Mouse (Mus musculus) intestine, postnatal 0 days (tissue): ENCODE results near the gene Ptges3. TPM values are rescaled to one million over a fixed set of nuclear protein-coding genes. Genes with fewer than 3 reads are reported as not detected.
"Not testable (repeated sequence)": the region's sequence is repeated elsewhere in the genome, so short reads cannot be mapped to it uniquely, and the experiment has no call there.

Experiments used
- ATAC-seq: fragments of 200-750 bp; cut with Nextera tagmentation; 2 replicates; pipeline ENCODE4 v1.8.0; 2017; ENCODE audit warnings: mild to moderate bottlenecking, moderate TSS enrichment, moderate library complexity
- H3K27ac ChIP-seq: fragments of 300-500 bp; sonication (generic); 2 replicates; pipeline ENCODE4 v1.5.1; 2014; ENCODE audit warnings: mild to moderate bottlenecking, low read depth, low read length, moderate library complexity
- H3K27me3 ChIP-seq: fragments of 300-500 bp; sonication (generic); replicated peaks from 2 replicates; pipeline ENCODE4 v1.6.1; 2014; ENCODE audit warnings: low read length, mixed read lengths; ENCODE audit not compliant: control insufficient read depth, insufficient read depth
- H3K36me3 ChIP-seq: fragments of 300-500 bp; sonication (generic); 2 replicates; pipeline ENCODE4 v1.6.1; 2014; ENCODE audit warnings: mild to moderate bottlenecking, moderate library complexity; ENCODE audit not compliant: control insufficient read depth, insufficient read depth
- H3K4me1 ChIP-seq: fragments of 300-500 bp; sonication (generic); replicated peaks from 2 replicates; pipeline ENCODE4 v1.6.1; 2014; ENCODE audit warnings: antibody characterized with exemption, low read length, mixed read lengths; ENCODE audit not compliant: control insufficient read depth, insufficient read depth
- H3K4me2 ChIP-seq: fragments of 300-500 bp; sonication (generic); replicated peaks from 2 replicates; pipeline ENCODE4 v1.6.1; 2014; ENCODE audit warnings: low read depth, mild to moderate bottlenecking, moderate library complexity
- H3K4me3 ChIP-seq: fragments of 300-500 bp; sonication (generic); 2 replicates; pipeline ENCODE4 v1.5.1; 2014; ENCODE audit warnings: low read depth, low read length
- H3K9ac ChIP-seq: fragments of 300-500 bp; sonication (generic); 2 replicates; pipeline ENCODE4 v1.6.1; 2014; ENCODE audit warnings: mild to moderate bottlenecking, low read depth, low read length
- H3K9me3 ChIP-seq: fragments of 300-500 bp; sonication (generic); 2 replicates; pipeline ENCODE4 v1.6.1; 2016; ENCODE audit warnings: mixed run types; ENCODE audit not compliant: control insufficient read depth
- CTCF ChIP-seq: sonication (generic); IDR thresholded peaks from 2 replicates; pipeline ENCODE4 v1.5.1; 2016; ENCODE audit warnings: low read depth, mild to moderate bottlenecking, control low read depth, antibody characterized with exemption, moderate library complexity
- WGBS: fragments of 180-500 bp; shearing (Covaris S2); extraction: QIAGEN DNeasy Blood & Tissue Kit; methylation state at CpG from one replicate; pipeline ENCODE4 v1.1.7; 2014; 5-methylcytosine and 5-hydroxymethylcytosine counted together
- polyA plus RNA-seq: library from polyadenylated mRNA; unstranded; fragments of >200 nt; fragmentation: Nextera tagmentation; extraction: Ambion mirVana; gene quantifications from 2 replicates; pipeline ENCODE4 v1.2.1, GENCODE M21; 2015

The Ptges3 gene
- polyA plus RNA-seq, 1 experiment from 2014 or later = 269 TPM

- H3K36me3 ChIP-seq = peaks cover 41% of the 10 kb centered on the region
- 93% methylated on average over 5 of the region's 5 CpGs for WGBS
- H3K27me3 ChIP-seq = no peaks in the 10 kb centered on the region
- H3K9me3 ChIP-seq = no peaks in the 10 kb centered on the region
- ATAC-seq = no peak
- no peak overlapping the region for H3K9ac ChIP-seq
- H3K4me1 ChIP-seq = no peaks in the 10 kb centered on the region
- no peak overlapping the region for H3K4me3 ChIP-seq
- H3K4me2 ChIP-seq = no peak overlapping the region
- no peak overlapping the region for H3K27ac ChIP-seq
- TF ChIP-seq CTCF = no peak
Measured at GRCm38 (mm10) chr10:128051589-128051988, 7.2 kb upstream of the Ptges3 start.

GRCm38 (mm10) chr10:128052136-128052535 lies 6.6 kb upstream of the Ptges3 start:
- not testable (repeated sequence) for H3K27me3 ChIP-seq, H3K9me3 ChIP-seq, H3K9ac ChIP-seq, ATAC-seq, H3K4me3 ChIP-seq, H3K27ac ChIP-seq, H3K4me2 ChIP-seq, H3K4me1 ChIP-seq
- WGBS = 96% methylated on average over 1 of the region's 2 CpGs
- H3K36me3 ChIP-seq = peaks cover 36% of the 10 kb centered on the region

GRCm38 (mm10) chr10:128053001-128053400 lies 5.8 kb upstream of the Ptges3 start:
- no peak for TF ChIP-seq CTCF
- H3K27ac ChIP-seq = no peak overlapping the region
- 96% methylated on average over 8 of the region's 8 CpGs for WGBS
- H3K27me3 ChIP-seq = no peaks in the 10 kb centered on the region
- H3K36me3 ChIP-seq = peaks cover 30% of the 10 kb centered on the region
- no peak for ATAC-seq
- H3K4me2 ChIP-seq = no peak overlapping the region
- H3K9ac ChIP-seq = no peak overlapping the region
- H3K4me1 ChIP-seq = no peaks in the 10 kb centered on the region
- H3K9me3 ChIP-seq = no peaks in the 10 kb centered on the region
- no peak overlapping the region for H3K4me3 ChIP-seq

- Histone ChIP-seq H3K27me3 (no peaks in the 10 kb centered on the region), H3K27ac (peak overlapping the region; percentile 97), H3K9me3 (no peaks in the 10 kb centered on the region), H3K4me3 (peak overlapping the region; percentile 71), H3K36me3 (0 out of 2 replicates have a peak, but pooled peaks cover 3% of the 10 kb centered on the region), H3K4me2 (peak overlapping the region; percentile 78), H3K9ac (peak overlapping the region; percentile 92), H3K4me1 (0 out of 2 replicates have a peak, but pooled peaks cover 3% of the 10 kb centered on the region)
- TF ChIP-seq CTCF = peak; percentile 29; the same call in 1 of the 2 replicates
- ATAC-seq = no peak; the same call in 1 of the 2 replicates
- WGBS = under 1% methylated on average over 18 of the region's 18 CpGs
Measured at GRCm38 (mm10) chr10:128058184-128058583, 570 bp upstream of the Ptges3 start.

GRCm38 (mm10) chr10:128059207-128059981 lies 640 bp downstream of the Ptges3 start:
- Histone ChIP-seq H3K36me3 (0 out of 2 replicates have a peak, but pooled peaks cover 3% of the 10 kb centered on the region), H3K27me3 (no peaks in the 10 kb centered on the region), H3K4me2 (peak overlapping the region; percentile 78), H3K4me1 (0 out of 2 replicates have a peak, but pooled peaks cover 3% of the 10 kb centered on the region), H3K27ac (peak overlapping the region; percentile 97), H3K9ac (peak overlapping the region; percentile 92), H3K4me3 (peak overlapping the region; percentile 71), H3K9me3 (no peaks in the 10 kb centered on the region)
- peak; percentile 42 for TF ChIP-seq CTCF
- peak; percentile 57 for ATAC-seq
- under 1% methylated on average over 55 of the region's 62 CpGs for WGBS

- ATAC-seq = no peak
Measured at GRCm38 (mm10) chr10:128061109-128061508, 2.4 kb downstream of the Ptges3 start.

More at GRCm38 (mm10) chr10:128061109-128061508, 2.4 kb downstream of the Ptges3 start:
- H3K4me3 ChIP-seq = no peak overlapping the region
- H3K27ac ChIP-seq = no peak overlapping the region
- 0 out of 2 replicates have a peak, but pooled peaks cover 3% of the 10 kb centered on the region for H3K36me3 ChIP-seq
- WGBS = 65% methylated on average over 5 of the region's 5 CpGs
- peak overlapping the region; percentile 78 for H3K4me2 ChIP-seq
- no peaks in the 10 kb centered on the region for H3K27me3 ChIP-seq
- no peak for TF ChIP-seq CTCF
- no peaks in the 10 kb centered on the region for H3K9me3 ChIP-seq
- H3K9ac ChIP-seq = no peak overlapping the region
- 0 out of 2 replicates have a peak, but pooled peaks cover 3% of the 10 kb centered on the region for H3K4me1 ChIP-seq
